Mouse (Mus musculus) forebrain, embryonic 12.5 days (tissue): ENCODE measurements around the gene Gm12166. TPM values are rescaled to one million over a fixed set of nuclear protein-coding genes. Genes with fewer than 3 reads are reported as not detected.
"Not testable (repeated sequence)": the region's sequence is repeated elsewhere in the genome, so short reads cannot be mapped to it uniquely, and the experiment has no call there.

Source experiments
- ATAC-seq: fragments of 200-750 bp; cut with Nextera tagmentation; 2 replicates; pipeline ENCODE4 v1.8.0; 2017; ENCODE audit warnings: moderate TSS enrichment; ENCODE audit not compliant: low FRiP score
- H3K27ac ChIP-seq: fragments of 300-500 bp; sonication (generic); 2 replicates; pipeline ENCODE4 v1.5.1; 2016; ENCODE audit warnings: mild to moderate bottlenecking
- H3K27me3 ChIP-seq: fragments of 300-500 bp; sonication (generic); 2 replicates; pipeline ENCODE4 v1.6.1; 2016; ENCODE audit warnings: mild to moderate bottlenecking
- H3K36me3 ChIP-seq: fragments of 300-500 bp; sonication (generic); replicated peaks from 2 replicates; pipeline ENCODE4 v1.6.1; 2016; ENCODE audit warnings: mild to moderate bottlenecking
- H3K4me1 ChIP-seq: fragments of 300-500 bp; sonication (generic); 2 replicates; pipeline ENCODE4 v1.6.1; 2016
- H3K4me2 ChIP-seq: fragments of 300-500 bp; sonication (generic); 2 replicates; pipeline ENCODE4 v1.6.1; 2016; ENCODE audit warnings: mild to moderate bottlenecking, moderate library complexity
- H3K4me3 ChIP-seq: fragments of 300-500 bp; sonication (generic); replicated peaks from 2 replicates; pipeline ENCODE4 v1.5.1; 2016; ENCODE audit warnings: mild to moderate bottlenecking
- H3K9ac ChIP-seq: fragments of 300-500 bp; sonication (generic); 2 replicates; pipeline ENCODE4 v1.6.1; 2016; ENCODE audit warnings: mild to moderate bottlenecking
- H3K9me3 ChIP-seq: fragments of 300-500 bp; sonication (generic); 2 replicates; pipeline ENCODE4 v1.6.1; 2016
- WGBS: fragments of 180-500 bp; shearing (Covaris S2); methylation state at CpG from one replicate; pipeline ENCODE4 v1.1.7; 2016; 5-methylcytosine and 5-hydroxymethylcytosine counted together
- polyA plus RNA-seq: library from polyadenylated mRNA; unstranded; fragments of >200 nt; fragmentation: Nextera tagmentation; extraction: Ambion mirVana; gene quantifications from 2 replicates; pipeline ENCODE4 v1.2.1, GENCODE M21; 2016

Gene Gm12166
- polyA plus RNA-seq, 1 experiment from 2014 or later: 3.2 TPM

- Histone ChIP-seq H3K36me3 (no peaks in the 10 kb centered on the region; the same call in 1 of the 2 replicates), H3K9ac (no peak overlapping the region), H3K4me1 (peaks cover 18% of the 10 kb centered on the region), H3K9me3 (no peaks in the 10 kb centered on the region), H3K27ac (no peak overlapping the region), H3K4me2 (no peak overlapping the region), H3K27me3 (peaks cover 8% of the 10 kb centered on the region; the same call in 1 of the 2 replicates), H3K4me3 (no peak overlapping the region)
- no peak for ATAC-seq
- 80% methylated on average over 8 of the region's 8 CpGs for WGBS
Observed at GRCm38 (mm10) chr11:46059887-46060650, 7.9 kb upstream of the Gm12166 start.

- peaks cover 12% of the 10 kb centered on the region; the same call in 1 of the 2 replicates for H3K27me3 ChIP-seq
- over 99% methylated on average over 4 of the region's 4 CpGs for WGBS
- no peak overlapping the region for H3K27ac ChIP-seq
- peaks cover 13% of the 10 kb centered on the region for H3K4me1 ChIP-seq
- no peak overlapping the region for H3K4me2 ChIP-seq
- H3K36me3 ChIP-seq: no peaks in the 10 kb centered on the region
- H3K9ac ChIP-seq: no peak overlapping the region
- H3K9me3 ChIP-seq: no peaks in the 10 kb centered on the region
- no peak overlapping the region for H3K4me3 ChIP-seq
- no peak for ATAC-seq
Observed at GRCm38 (mm10) chr11:46058916-46059315, 6.8 kb upstream of the Gm12166 start.

DNA sequence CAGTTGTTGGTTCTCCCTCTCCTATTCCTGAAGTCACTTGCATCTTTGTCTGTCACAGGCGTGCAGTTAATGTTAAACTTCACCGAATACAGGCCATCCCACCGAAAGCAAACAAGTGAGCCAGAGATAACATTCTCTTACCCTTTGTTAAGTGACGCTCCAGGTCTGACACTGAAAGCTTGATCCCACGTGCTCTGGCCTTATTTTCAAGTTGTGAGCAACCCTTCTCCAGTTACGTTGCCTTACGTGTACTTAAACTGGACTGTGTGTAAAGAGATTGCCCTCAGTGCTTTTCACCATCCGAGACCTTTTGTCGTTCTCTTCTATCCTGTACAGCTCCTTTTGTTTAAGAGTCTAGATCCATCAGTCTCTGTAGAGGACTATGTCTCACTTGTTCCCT, 5.9 kb upstream of the Gm12166 start:
- WGBS: 60% methylated on average over 9 of the region's 9 CpGs
- Histone ChIP-seq H3K4me3 (no peak overlapping the region), H3K4me1 (peaks cover 13% of the 10 kb centered on the region), H3K9ac (no peak overlapping the region), H3K4me2 (no peak overlapping the region), H3K27me3 (peaks cover 12% of the 10 kb centered on the region; the same call in 1 of the 2 replicates), H3K36me3 (no peaks in the 10 kb centered on the region), H3K27ac (no peak overlapping the region), H3K9me3 (no peaks in the 10 kb centered on the region)
- no peak for ATAC-seq

DNA sequence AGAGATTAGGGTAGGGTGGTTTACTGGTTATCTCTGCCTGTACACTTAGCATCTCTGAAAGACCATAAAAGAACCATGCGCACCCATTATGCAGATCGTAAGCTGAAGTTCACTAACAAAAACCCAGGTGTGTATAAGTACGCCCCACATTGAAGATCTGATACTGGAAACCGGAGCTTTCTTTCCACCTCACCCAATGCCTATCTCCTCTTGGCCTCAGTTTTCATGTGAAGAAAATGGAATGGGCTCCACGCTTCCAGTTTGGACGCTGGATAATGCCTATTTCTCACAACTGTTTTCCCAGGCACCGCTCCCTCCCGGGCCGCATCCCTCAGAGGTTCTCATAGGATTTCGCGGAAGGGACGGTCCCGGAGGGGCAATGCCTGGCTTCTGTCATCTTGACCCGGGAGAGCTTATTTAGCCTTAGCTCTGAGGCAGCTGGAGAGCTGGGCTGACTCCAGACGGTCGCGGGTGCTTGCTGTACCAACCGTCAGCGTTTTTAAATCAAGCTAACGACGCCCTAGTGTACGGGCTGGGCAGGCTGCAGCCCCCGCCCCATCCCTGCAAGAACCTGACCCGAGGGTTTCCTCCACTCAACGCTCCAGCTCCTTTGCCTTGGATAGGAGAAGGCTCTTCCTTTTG, 4.8 kb upstream of the Gm12166 start:
- H3K9ac ChIP-seq: peak overlapping the region; percentile 77
- 5% methylated on average over 25 of the region's 25 CpGs for WGBS
- peak overlapping the region; percentile 65 for H3K4me3 ChIP-seq
- no peak for ATAC-seq
- H3K4me1 ChIP-seq: peaks cover 13% of the 10 kb centered on the region
- peak overlapping the region; percentile 74 for H3K4me2 ChIP-seq
- peak overlapping the region; percentile 90; the same call in 1 of the 2 replicates for H3K27ac ChIP-seq
- H3K27me3 ChIP-seq: peaks cover 15% of the 10 kb centered on the region; the same call in 1 of the 2 replicates
- H3K9me3 ChIP-seq: no peaks in the 10 kb centered on the region
- no peaks in the 10 kb centered on the region for H3K36me3 ChIP-seq

GRCm38 (mm10) chr11:46055896-46056769, 4.0 kb upstream of the Gm12166 start, which contains the start of gene Adam19:
Gene Adam19, plus strand, starts transcription at chr11:46055992.
- Histone ChIP-seq H3K4me3 (peak within 1 kb of the TSS; percentile 65), H3K36me3 (no peaks in the 10 kb centered on the region), H3K27ac (peak within 1 kb of the TSS; percentile 90), H3K9ac (peak within 1 kb of the TSS; percentile 77), H3K27me3 (peaks cover 15% of the 10 kb centered on the region; the same call in 1 of the 2 replicates), H3K9me3 (no peaks in the 10 kb centered on the region), H3K4me2 (peak within 1 kb of the TSS; percentile 74), H3K4me1 (peaks cover 13% of the 10 kb centered on the region)
- ATAC-seq: peak; percentile 91
- under 1% methylated on average over 51 of the region's 51 CpGs for WGBS

DNA sequence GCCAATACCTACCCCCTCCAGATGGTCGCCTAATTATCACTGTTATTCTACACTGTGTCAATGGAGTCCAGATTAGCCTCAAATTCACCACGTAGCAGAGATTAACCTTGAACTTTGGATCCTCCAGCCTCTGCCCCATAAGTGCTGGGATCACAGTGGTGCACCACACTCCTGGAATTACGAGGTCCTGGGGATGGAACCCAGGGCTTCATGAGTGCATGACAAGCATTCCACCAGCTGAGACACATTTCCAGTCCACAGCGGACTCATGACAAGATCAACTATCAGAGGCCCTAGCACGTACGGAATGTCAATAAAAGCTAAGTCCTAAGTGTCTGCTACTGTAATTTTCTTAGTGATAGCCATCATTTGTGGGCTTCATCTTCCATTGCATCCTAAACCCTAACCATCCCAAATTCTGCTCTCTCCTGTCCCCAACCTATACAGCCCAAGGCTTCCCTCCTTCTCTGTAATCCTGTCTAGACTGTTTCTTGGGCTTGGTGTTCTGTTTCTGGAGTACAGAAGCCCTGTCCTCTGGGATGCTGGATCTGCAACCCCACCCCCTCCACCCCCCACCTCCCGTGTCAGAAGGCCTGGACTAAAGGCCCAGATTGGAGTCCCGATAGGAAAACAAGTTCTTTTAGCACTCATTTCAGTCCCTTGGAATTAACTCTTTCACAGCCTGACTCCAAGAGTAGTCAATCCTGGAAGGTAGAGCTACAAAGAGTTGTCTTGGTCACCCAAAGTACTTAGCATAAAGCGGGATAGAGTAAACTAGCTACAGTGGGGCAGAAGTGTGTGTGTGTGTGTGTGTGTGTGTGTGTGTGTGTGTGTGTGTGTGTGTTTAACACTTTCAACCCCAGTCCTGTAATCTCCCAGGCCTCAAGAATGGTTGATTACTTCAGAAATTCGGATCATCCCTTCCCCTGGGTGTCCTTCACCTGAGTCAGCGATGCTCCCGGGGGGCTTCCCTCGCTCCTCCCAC, 3.1 kb upstream of the Gm12166 start:
- Histone ChIP-seq H3K4me3 (peak overlapping the region; percentile 65), H3K9ac (peak overlapping the region; percentile 77), H3K27ac (no peak overlapping the region), H3K4me1 (peaks cover 13% of the 10 kb centered on the region), H3K4me2 (peak overlapping the region; percentile 74), H3K36me3 (no peaks in the 10 kb centered on the region), H3K9me3 (no peaks in the 10 kb centered on the region), H3K27me3 (peaks cover 15% of the 10 kb centered on the region; the same call in 1 of the 2 replicates)
- ATAC-seq: peak; percentile 49
- WGBS: 34% methylated on average over 10 of the region's 13 CpGs

- no peak overlapping the region for H3K4me3 ChIP-seq
- no peak for ATAC-seq
Observed at GRCm38 (mm10) chr11:46054311-46054710, 2.2 kb upstream of the Gm12166 start.

GRCm38 (mm10) chr11:46053457-46053856, 1.3 kb upstream of the Gm12166 start:
- 94% methylated on average over 3 of the region's 3 CpGs for WGBS
- not testable (repeated sequence) for H3K9ac ChIP-seq, H3K36me3 ChIP-seq, H3K9me3 ChIP-seq, H3K4me2 ChIP-seq, H3K4me3 ChIP-seq, ATAC-seq, H3K27ac ChIP-seq
- Histone ChIP-seq H3K27me3 (peaks cover 15% of the 10 kb centered on the region; the same call in 1 of the 2 replicates), H3K4me1 (peaks cover 13% of the 10 kb centered on the region)

More at GRCm38 (mm10) chr11:46054311-46054710, 2.2 kb upstream of the Gm12166 start:
- H3K4me2 ChIP-seq: no peak overlapping the region
- H3K27ac ChIP-seq: no peak overlapping the region
- peaks cover 15% of the 10 kb centered on the region; the same call in 1 of the 2 replicates for H3K27me3 ChIP-seq
- no peaks in the 10 kb centered on the region for H3K9me3 ChIP-seq
- H3K36me3 ChIP-seq: no peaks in the 10 kb centered on the region
- peaks cover 13% of the 10 kb centered on the region for H3K4me1 ChIP-seq
- 61% methylated on average over 5 of the region's 5 CpGs for WGBS
- no peak overlapping the region for H3K9ac ChIP-seq

- WGBS: 87% methylated on average over 3 of the region's 3 CpGs
- no peak for ATAC-seq
- no peaks in the 10 kb centered on the region for H3K4me1 ChIP-seq
- H3K9me3 ChIP-seq: no peaks in the 10 kb centered on the region
- 0 out of 2 replicates have a peak, but pooled peaks cover under 1% of the 10 kb centered on the region for H3K27me3 ChIP-seq
- H3K4me3 ChIP-seq: no peak overlapping the region
- H3K9ac ChIP-seq: no peak overlapping the region
- no peak overlapping the region for H3K27ac ChIP-seq
- H3K4me2 ChIP-seq: no peak overlapping the region
- no peaks in the 10 kb centered on the region for H3K36me3 ChIP-seq
Observed at GRCm38 (mm10) chr11:46047264-46047663, 4.9 kb downstream of the Gm12166 start.

GRCm38 (mm10) chr11:46044781-46045180, 7.3 kb downstream of the Gm12166 start:
- no peaks in the 10 kb centered on the region for H3K27me3 ChIP-seq
- H3K9me3 ChIP-seq: no peaks in the 10 kb centered on the region
- H3K4me1 ChIP-seq: no peaks in the 10 kb centered on the region
- no peaks in the 10 kb centered on the region for H3K36me3 ChIP-seq
- H3K27ac ChIP-seq: no peak overlapping the region
- no peak overlapping the region for H3K4me2 ChIP-seq
- no peak for ATAC-seq
- no peak overlapping the region for H3K4me3 ChIP-seq
- 88% methylated on average over 5 of the region's 5 CpGs for WGBS
- H3K9ac ChIP-seq: no peak overlapping the region
